Mouse (Mus musculus): ENCODE measurements around the gene Olfr735. TPM values are rescaled to one million over a fixed set of nuclear protein-coding genes. Genes with fewer than 3 reads are reported as not detected.

Olfr735 gene
- polyA plus RNA-seq (2021; fragmentation: Nextera tagmentation): not detected in 2 replicates
- long read RNA-seq, experiment 1: 0 reads
- long read RNA-seq, experiment 2: 0 reads

DNA sequence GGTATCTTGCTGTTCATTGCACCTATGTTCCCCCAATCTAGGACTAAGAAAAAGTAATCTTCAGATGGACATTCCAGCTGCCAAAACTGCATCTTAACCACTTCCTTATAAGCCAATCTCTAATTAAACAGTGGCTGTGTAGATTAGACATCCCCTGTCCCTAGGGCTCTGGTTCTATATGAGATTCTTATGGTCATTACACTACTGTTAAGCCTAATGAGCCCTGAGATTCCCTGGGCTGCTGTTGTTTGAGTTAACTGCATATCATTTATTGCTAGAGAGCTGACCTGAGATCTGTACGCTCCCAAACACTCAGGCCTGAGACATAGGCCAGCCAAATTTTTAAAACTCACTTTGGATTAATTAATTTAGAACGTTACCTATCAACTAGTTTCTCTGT lies at the start of gene Olfr735:
Olfr735 (minus strand) TSS at position 77 of the 400 bp plus-strand sequence.

GRCm38 (mm10) chr14:50380863-50381262 lies 32.2 kb upstream of the Olfr735 start, which contains the start of gene Olfr736:
TSS of gene Olfr736 (plus strand) at chr14:50381163.

DNA sequence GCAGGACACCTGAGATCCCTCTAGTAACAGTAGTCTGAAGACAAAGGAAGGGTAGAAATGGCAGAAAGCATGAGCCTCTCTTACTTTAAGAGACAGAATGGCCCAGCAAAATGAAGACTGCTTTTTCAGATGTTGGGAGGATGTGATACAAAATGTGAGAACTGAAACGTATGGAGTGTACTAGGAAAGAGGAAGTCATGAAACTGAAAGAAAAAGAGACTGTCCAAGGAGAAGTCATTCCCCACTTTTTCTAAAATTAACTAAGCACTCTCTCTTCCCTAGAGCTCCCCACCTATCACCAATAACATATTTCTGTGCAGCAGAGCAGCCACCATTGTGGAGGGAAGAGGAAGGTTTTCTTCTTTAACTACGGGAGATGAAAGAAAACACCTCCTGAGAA lies 8.9 kb upstream of the Olfr735 start, which contains the start of gene Tlr11:
Tlr11 (plus strand) TSS at position 322 of the 400 bp plus-strand sequence.

DNA sequence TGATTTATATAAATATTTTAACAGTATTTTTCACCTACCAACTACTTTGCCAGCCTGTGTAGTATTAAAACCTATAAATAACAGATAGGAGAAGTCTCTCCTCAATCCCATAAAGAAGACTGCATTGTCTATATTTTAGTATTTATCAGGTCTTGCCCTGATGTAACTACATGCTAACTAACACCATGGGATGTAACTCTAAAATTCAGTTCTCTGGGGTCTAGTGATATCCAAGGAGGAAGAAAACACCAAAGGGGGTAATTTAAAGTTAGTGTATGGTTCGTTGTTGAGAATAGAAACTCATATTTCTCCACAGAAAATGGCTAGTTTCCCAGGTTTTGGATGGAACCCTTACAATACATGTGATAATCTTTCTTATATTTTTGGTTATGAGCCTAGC lies 22.0 kb downstream of the Olfr735 start, which contains the start of gene Olfr734:
Olfr734 (minus strand) TSS at position 101 of the 400 bp plus-strand sequence.

DNA sequence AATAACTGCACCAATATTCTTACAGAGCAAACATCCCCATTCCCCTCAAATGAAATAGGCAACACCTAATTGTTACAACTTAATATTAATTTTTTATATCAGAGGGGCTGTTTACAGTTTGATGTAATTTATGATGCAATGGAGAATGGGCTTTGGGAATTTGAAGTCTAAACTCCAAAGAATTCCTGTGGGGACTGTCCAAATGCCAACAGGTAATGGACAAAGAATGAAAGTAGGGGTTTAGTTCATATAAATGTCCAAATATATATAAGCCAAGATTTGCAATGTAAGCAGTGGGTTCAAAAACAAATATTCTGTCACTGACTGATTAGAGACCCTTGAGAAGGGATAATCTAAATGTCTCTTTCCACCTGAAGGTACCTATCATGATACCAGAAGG lies 47.2 kb downstream of the Olfr735 start, which contains the start of gene Olfr733:
Olfr733 (minus strand) TSS at position 101 of the 400 bp plus-strand sequence.

Other genes starting within 250 kb of the Olfr735 start
- gene Olfr727, start 225.7 kb downstream of the Olfr735 start, polyA plus RNA-seq (2021; fragmentation: Nextera tagmentation): not detected in 2 replicates
- gene Olfr728, start 206.2 kb downstream of the Olfr735 start, polyA plus RNA-seq (2021; fragmentation: Nextera tagmentation): not detected in 2 replicates
- gene Olfr729, start 196.0 kb downstream of the Olfr735 start, polyA plus RNA-seq (2021; fragmentation: Nextera tagmentation): not detected in 2 replicates
- gene Olfr730, start 160.7 kb downstream of the Olfr735 start, polyA plus RNA-seq (2021; fragmentation: Nextera tagmentation): not detected in 2 replicates
- gene Olfr731, start 107.0 kb downstream of the Olfr735 start, polyA plus RNA-seq (2021; fragmentation: Nextera tagmentation): not detected in 2 replicates
- gene Olfr732, start 64.7 kb downstream of the Olfr735 start, polyA plus RNA-seq (2021; fragmentation: Nextera tagmentation): not detected in 2 replicates
- gene Olfr733, start 47.4 kb downstream of the Olfr735 start, polyA plus RNA-seq (2021; fragmentation: Nextera tagmentation): not detected in 2 replicates
- gene Olfr734, start 22.1 kb downstream of the Olfr735 start, polyA plus RNA-seq (2021; fragmentation: Nextera tagmentation): not detected in 2 replicates
- not detected in 2 replicates for gene Tlr11, start 9.0 kb upstream of the Olfr735 start, polyA plus RNA-seq (2021; fragmentation: Nextera tagmentation)
- not detected in 2 replicates for gene Olfr736, start 32.3 kb upstream of the Olfr735 start, polyA plus RNA-seq (2021; fragmentation: Nextera tagmentation)
- not detected in 2 replicates for gene Olfr738, start 58.7 kb upstream of the Olfr735 start, polyA plus RNA-seq (2021; fragmentation: Nextera tagmentation)
- gene Olfr739, start 69.8 kb upstream of the Olfr735 start, polyA plus RNA-seq (2021; fragmentation: Nextera tagmentation): not detected in 2 replicates
- not detected in 2 replicates for gene Olfr740, start 96.7 kb upstream of the Olfr735 start, polyA plus RNA-seq (2021; fragmentation: Nextera tagmentation)
- gene Olfr741, start 123.9 kb upstream of the Olfr735 start, polyA plus RNA-seq (2021; fragmentation: Nextera tagmentation): not detected in 2 replicates
- not detected in 2 replicates for gene Olfr742, start 154.7 kb upstream of the Olfr735 start, polyA plus RNA-seq (2021; fragmentation: Nextera tagmentation)
- gene Olfr743, start 173.0 kb upstream of the Olfr735 start, polyA plus RNA-seq (2021; fragmentation: Nextera tagmentation): not detected in 2 replicates

All from layer of hippocampus, adult 6 months (tissue).